Mouse (Mus musculus): ENCODE results near the gene Hoxc8.

GRCm38 (mm10) chr15:102972753-102973152 is 17.7 kb upstream of the Hoxc8 start:
- TF ChIP-seq CTCF (IDR thresholded peaks at IDR 0.05; ENCODE audit: control insufficient read depth, insufficient read depth, low read length): no peak
- TF ChIP-seq POLR2A (IDR thresholded peaks at IDR 0.05; ENCODE audit: borderline replicate concordance, control insufficient read depth, low read depth, low read length): no peak

All from bone marrow, adult 2 months (tissue).